Mouse (Mus musculus) left cerebral cortex, postnatal 25 days (tissue): Measurements from ENCODE around the gene Ccdc180. TPM values are rescaled to one million over a fixed set of nuclear protein-coding genes. Genes with fewer than 3 reads are reported as not detected.
A peak's percentile ranks its signal among the peaks of the same experiment; 100 is the strongest.

Experiments used
- DNase-seq, 2 experiments: peaks; one replicate each; pipeline ENCODE4 v3.0.0; 2022; ENCODE audit warnings: low spot score in 2 of 2, mixed read lengths in 1 of 2
- intact Hi-C: fragments of 180-260 bp; cut with DNase I; formaldehyde crosslinking; loops from one replicate; pipeline ENCODE4 v1.15.1; 2025
- total RNA-seq, 2 experiments: library from RNA; stranded (reverse); gene quantifications; 2 replicates each; pipeline ENCODE4 v1.2.3; 2021

The Ccdc180 gene
- total RNA-seq, result not detected

GRCm38 (mm10) chr4:45890066-45890761, at the start of gene Ccdc180:
Gene Ccdc180, plus strand, starts transcription at chr4:45890303.
- intact Hi-C loops, result no loop called here

DNA sequence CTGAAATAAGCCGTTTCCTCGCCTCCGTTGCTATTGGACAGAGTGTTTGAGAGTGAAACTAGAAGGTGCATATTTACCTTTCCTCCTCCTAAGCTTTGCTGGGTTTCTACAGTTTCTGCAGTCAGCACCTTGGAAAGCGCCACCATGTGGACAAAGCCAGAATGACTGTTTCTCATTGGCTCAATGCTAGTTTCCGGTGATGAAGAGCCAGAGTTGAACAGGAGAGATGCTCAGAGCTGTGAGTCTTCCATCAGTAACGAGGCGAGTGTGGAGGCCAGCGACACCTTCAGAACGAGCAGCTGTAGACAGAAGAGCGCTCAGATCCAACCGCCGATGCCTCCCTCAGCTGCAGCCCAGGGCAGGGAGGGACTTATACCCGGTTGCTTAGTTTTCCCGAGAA, 45.7 kb upstream of the Ccdc180 start:
- DNase-seq, result peak; percentile 31 to 40
- intact Hi-C loops, result no loop called here

More at GRCm38 (mm10) chr4:45890066-45890761, at the start of gene Ccdc180:
- peak; percentile 24 to 35 for DNase-seq

DNA sequence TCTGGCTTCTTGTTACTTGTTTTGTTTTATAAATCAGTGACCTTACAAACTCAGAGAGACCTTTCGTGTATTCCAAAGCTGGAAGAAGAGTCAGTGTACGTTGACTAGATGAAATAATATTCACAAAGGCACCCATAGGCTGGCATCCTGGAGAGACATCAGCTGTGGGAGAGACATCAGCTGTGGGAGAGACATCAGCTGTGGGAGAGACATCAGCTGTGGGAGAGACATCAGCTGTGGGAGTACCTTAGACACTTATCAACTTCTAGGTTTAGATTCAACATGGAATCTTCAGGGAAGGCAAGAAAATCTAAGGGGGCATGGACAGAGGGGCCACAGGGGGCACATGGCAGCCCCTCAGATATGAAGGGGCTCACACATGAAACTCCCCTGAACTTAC, 43.8 kb upstream of the Ccdc180 start:
- intact Hi-C loops, result no loop called here
- no peak for DNase-seq

- intact Hi-C loops, result loop anchor here (2.0 kb wide), 1 partner anchor 13 kb away; no protein-coding TSS in a partner anchor
- DNase-seq, result no peak
Observed at GRCm38 (mm10) chr4:45848109-45848824, 41.8 kb upstream of the Ccdc180 start, which contains the start of gene Stra6l. Gene Stra6l, plus strand, starts transcription at chr4:45848664.

DNA sequence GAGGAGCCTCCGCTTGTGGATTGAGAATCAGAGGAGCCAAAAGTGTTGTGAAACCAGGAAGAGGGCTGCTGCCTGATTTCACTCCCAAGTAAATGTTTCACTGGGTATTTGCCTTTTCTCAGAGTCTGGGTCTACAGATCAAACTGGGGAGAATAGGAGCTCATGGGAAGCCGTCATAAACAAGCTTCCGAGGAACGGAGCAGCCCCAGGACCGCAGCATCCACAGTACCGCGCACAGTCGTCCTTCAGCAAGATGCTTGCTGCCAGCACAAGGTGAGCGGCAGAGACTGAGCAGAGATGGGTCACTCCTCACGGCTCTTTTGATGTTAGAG, 41.3 kb upstream of the Ccdc180 start:
- intact Hi-C loops, result loop anchor here (2.0 kb wide), 1 partner anchor 14 kb away; no protein-coding TSS in a partner anchor
- DNase-seq, result no peak

- intact Hi-C loops, result loop anchor here (2.0 kb wide), 1 partner anchor 15 kb away; no protein-coding TSS in a partner anchor
- no peak for DNase-seq
Observed at GRCm38 (mm10) chr4:45849419-45849818, 40.7 kb upstream of the Ccdc180 start.

DNA sequence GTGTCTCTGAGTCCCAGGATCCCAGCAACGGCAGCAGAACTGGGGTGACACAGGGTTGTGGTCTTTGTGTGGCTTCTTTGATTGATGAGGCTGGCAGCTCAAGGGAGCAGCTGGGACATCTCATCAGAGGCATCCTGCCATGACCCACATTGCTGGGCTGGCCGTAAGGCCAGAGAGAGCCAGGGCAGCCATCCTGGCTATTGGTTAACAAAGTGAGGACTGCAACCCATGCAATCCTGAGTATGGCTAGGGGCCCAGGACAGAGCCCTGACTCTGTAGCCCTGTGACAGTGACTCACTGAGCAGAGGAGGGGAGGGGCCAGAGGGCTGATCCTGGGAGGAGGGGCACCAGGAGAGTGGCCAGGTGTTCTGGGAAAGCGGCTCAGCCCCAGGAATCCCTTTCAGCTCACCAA, 38.5 kb upstream of the Ccdc180 start:
- intact Hi-C loops, result no loop called here
- no peak for DNase-seq

DNA sequence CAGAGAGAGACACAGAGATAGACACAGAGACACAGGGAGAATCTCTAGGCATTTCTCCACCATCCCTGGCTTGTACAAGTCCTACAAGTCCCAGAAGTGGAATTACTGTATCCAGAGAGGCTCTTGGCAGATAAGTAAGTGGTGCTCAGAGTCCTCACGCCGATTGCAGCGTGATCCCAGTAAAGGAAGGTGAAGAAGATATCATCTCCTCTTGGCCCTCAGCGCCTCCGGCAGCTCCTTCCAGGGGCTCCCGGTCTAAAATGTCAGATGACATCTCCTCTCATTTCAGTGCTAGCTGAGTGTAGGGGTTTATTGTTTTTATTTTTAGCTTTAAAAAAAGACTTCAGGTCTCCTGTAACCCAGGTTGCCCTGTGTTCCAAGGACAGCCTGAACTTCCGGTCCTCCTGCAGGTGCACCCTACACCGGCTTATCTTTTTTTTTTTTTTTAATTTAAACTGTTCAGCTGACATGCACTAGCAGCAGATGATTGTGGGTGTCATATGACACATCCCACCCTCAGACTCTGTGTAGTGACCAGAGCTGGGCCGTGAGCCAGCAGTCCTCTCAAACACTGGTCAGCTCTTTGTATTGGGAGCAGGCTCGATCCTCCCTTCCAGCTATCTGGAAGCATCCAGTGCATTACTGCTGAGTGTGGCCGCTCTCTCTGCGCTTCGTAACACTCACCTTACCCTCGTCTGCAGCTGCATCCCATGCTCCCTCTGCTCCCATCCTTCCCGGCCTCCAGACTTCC, 36.4 kb upstream of the Ccdc180 start:
- DNase-seq, result no peak
- intact Hi-C loops, result loop anchor here (2.0 kb wide), 1 partner anchor 33 kb away; no protein-coding TSS in a partner anchor

DNA sequence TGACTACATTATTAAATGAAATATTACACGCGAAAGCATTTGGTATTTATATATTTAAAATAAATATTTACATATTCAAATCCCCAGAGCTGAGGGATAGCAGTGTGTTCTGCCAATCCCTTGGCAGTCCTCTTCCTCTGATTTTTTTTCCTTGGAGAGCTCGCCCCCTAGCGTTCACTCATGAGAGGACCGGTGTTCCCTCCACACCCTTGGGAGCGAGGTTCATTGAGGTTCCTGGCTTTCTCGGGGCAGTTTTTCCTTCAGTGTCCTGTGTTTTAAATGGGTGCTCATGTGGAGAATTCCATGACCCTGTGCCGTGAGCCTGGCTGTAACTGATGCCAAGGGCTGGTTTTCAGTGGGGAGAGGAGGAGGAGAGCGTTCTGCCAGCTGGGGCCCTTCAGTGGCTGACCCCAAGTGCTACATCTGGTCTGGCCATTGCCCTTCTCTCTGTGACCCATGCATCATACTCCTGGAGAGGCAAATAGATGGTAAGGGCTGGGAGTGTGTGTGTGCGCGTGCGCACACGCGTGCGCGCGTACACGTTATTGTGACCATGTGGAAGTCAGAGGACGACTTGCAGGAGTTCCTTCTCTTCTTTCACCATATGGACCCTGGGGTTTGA, 34.2 kb upstream of the Ccdc180 start:
- intact Hi-C loops, result loop anchor here (2.0 to 5.0 kb wide), 4 partner anchors 35 to 514 kb away; partner anchors contain the start of genes Dcaf10 and Exosc3
- DNase-seq, result peak; percentile 68 to 78

GRCm38 (mm10) chr4:45861160-45861559, 28.9 kb upstream of the Ccdc180 start:
- intact Hi-C loops, result no loop called here
- DNase-seq, result peak in 1 of 2 experiments; percentile 11

DNA sequence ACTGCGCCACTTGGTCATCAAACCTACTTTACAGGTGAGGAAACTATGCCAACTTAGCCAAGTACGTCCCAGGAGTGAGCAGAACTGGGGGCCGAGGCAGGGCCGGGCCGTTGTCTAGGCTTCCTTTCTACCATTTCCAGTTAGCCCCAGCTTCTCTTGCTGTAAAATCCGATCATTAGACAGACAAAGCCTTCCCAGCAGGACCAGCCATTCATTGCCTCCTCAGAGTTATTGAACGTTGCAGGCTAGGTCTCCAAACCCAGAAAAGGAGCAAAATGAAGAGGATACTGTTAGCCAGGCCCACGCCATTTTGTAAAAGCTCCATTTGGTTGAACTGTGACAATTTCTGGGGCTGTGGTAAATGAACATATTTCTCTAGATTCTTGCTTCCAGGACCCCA, 22.7 kb upstream of the Ccdc180 start:
- no peak for DNase-seq
- intact Hi-C loops, result no loop called here

- intact Hi-C loops, result no loop called here
- DNase-seq, result no peak
Observed at GRCm38 (mm10) chr4:45869021-45869815, 20.9 kb upstream of the Ccdc180 start.

DNA sequence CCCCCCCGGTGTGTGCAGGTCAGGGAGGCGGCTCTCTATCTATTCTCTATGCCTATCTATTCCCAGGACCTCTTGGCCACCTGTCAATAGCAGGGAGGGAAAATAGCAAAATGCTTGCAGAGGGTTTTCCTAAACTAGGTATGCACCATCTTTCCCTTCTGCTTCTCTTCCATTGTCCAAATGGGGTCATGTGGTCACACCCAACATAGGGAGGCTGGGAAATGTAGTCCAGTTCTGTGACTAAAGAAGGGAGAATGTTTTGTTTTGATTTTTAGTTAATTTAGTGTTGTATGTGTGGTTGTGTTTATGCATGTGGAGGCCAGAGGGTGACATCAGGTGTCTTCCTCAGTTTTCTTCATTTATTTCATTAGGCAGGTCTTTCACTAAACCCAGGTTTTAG, 18.0 kb upstream of the Ccdc180 start:
- intact Hi-C loops, result no loop called here
- DNase-seq, result no peak

DNA sequence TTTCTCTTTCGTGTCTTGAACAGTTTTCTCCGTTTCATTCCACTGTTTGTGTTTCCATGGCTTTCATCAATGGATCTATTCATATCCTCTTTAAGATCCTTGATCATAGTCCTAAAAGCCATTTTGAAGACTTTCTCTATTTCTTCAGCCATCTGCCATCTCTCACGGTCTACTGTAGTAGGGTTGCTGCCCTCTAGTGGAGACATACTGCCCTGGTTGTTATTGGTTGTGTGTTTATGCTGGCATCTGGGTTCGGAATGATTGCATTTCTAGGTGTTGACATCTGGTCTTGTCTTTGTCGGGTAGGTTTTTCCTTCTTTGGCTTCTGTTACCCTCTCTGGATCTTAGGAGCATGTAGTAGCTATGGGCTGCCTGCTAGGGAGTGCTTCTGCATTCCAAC, 11.2 kb upstream of the Ccdc180 start:
- intact Hi-C loops, result no loop called here
- DNase-seq, result peak; percentile 30 to 63

- no peak for DNase-seq
- intact Hi-C loops, result no loop called here
Observed at GRCm38 (mm10) chr4:45882521-45882920, 7.6 kb upstream of the Ccdc180 start.

DNA sequence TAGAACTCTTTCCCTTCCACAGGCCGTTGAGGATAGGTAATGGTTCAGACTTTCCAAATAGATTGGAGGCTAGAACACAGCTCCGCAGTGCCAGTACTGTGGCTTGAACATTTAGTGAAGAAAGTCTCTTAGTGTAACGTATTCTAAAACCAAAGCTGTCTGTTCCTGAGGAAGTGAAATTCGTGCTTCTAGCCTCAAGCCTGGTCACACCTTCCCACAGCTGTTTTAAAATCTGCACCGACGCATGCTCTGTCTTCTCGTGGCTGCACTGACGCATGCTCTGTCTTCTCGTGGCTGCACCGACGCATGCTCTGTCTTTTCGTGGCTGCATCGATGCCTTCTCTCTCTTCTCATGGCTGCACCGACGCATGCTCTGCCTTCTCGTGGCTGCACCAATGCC, 6.9 kb upstream of the Ccdc180 start:
- no peak for DNase-seq
- intact Hi-C loops, result no loop called here

- no peak for DNase-seq
- intact Hi-C loops, result no loop called here
Observed at GRCm38 (mm10) chr4:45889487-45889886, 616 bp upstream of the Ccdc180 start.

GRCm38 (mm10) chr4:45896425-45897081, 6.5 kb downstream of the Ccdc180 start:
- intact Hi-C loops, result no loop called here
- DNase-seq, result no peak

DNA sequence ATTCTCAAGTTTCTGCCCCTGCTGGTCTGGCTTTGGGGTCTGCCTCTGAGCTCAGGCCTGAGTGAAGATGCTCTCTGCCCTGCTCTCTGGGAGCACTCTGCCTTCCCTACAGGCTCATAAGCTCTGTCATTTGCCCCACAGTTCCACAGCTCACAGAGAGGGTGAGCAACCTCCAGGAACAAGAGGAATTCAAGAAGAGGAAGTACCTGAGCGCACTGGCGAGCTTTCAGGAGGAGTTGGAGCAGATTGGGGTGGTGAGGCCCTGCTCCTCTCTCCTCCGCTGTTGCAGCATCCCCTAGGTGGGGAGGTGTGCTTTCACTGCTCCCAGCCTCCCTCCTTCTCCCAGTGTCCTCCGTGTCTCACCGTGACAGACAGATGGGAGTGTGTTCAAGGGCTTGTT, 8.3 kb downstream of the Ccdc180 start:
- DNase-seq, result no peak
- intact Hi-C loops, result no loop called here
